Mouse (Mus musculus) gastrocnemius, adult 2 months (tissue): ENCODE results near the gene Pank1. TPM values are rescaled to one million over a fixed set of nuclear protein-coding genes. Genes with fewer than 3 reads are reported as not detected.

Experiments used
- DNase-seq: peaks from one replicate; pipeline ENCODE4 v3.0.0; 2022
- H3K27ac ChIP-seq: fragments of 200-600 bp; 2 replicates; pipeline ENCODE4 v1.8.1; 2022; ENCODE audit warnings: mild to moderate bottlenecking
- H3K4me3 ChIP-seq: fragments of 200-600 bp; 2 replicates; pipeline ENCODE4 v1.8.1; 2022; ENCODE audit warnings: mild to moderate bottlenecking, moderate library complexity
- CTCF ChIP-seq: fragments of 200-600 bp; IDR thresholded peaks from 2 replicates; pipeline ENCODE4 v1.8.1; 2022; ENCODE audit warnings: antibody characterized with exemption, mild to moderate bottlenecking, moderate library complexity
- intact Hi-C: fragments of 180-260 bp; cut with DNase I; formaldehyde crosslinking; loops from one replicate; pipeline ENCODE4 v1.15.1; 2025
- long read RNA-seq, 2 experiments: library from polyadenylated mRNA; stranded (forward); transcript quantifications; one replicate each; pipeline ENCODE4 v2.0.0; 2021
- total RNA-seq, 2 experiments: library from RNA; stranded (reverse); gene quantifications; 2 replicates each; pipeline ENCODE4 v1.2.3; 2021

Gene Pank1
- total RNA-seq = 10 to 100 TPM; 10.7 to 26.0 TPM
- long read RNA-seq, experiment 1, full-length matches to known transcripts = 32 of 41 reads
- long read RNA-seq, experiment 1, partial matches to known transcripts = 2 of 41 reads
- long read RNA-seq, experiment 1, other reads (novel, unspliced or antisense) = 7 of 41 reads
- long read RNA-seq, experiment 2, full-length matches to known transcripts = 59 of 72 reads
- long read RNA-seq, experiment 2, partial matches to known transcripts = 4 of 72 reads
- long read RNA-seq, experiment 2, other reads (novel, unspliced or antisense) = 9 of 72 reads

DNA sequence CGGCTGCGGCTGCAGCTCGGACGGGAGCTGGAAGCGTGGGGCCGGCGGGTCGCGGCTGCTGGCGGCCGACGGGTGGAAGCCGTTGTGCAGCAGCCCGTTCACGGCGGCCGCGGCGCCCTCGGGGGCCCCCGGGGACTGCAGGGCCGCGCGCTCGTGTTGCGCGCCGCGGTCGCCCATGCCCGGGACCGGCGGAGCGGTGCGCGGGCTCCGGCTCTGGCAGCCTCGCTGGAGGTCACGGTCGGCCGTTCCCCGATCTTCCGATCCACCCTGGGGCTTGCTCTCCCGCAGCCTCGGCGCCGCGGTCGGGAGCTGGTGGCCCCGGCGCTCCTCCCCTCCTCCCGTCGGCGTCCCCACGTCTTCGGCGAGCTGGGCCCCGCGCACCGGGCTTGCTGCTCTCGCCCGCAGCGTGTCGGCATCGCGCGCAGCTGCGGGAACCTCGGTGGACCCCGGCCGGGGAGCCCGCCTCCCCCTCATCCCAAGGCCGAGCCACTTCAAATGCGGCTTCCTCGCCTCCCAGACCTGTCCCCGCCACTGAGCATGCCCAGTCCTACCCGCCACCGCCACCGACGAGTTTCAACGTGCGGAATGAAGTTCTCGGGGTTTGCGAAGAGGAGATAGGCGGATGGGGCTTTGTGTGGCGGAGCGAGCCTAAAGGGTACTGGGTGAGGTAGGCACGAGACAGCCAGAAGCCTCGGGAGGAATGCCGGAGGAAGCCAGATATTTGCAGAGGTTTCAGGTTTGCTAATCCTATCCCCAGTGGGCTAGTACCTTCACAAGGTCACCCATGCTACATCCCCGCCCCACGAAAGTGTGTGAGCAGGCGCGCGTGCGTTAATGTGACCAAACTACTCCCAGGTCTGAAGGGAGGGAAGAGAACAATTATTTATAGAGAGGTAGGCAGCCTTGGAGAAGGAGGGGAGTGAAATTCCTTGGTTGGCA is at the start of gene Pank1:
Gene Pank1, minus strand, starts transcription at position 853 of the 939 bp plus-strand sequence.
- Histone ChIP-seq H3K27ac (peak within 1 kb of the TSS; percentile 96), H3K4me3 (peak within 1 kb of the TSS; percentile 72)
- intact Hi-C loops = loop anchor here (2.0 kb wide), 2 partner anchors 44 to 52 kb away; partner anchors contain the start of gene Kif20b
- DNase-seq = peak; percentile 74
- no peak for TF ChIP-seq CTCF

DNA sequence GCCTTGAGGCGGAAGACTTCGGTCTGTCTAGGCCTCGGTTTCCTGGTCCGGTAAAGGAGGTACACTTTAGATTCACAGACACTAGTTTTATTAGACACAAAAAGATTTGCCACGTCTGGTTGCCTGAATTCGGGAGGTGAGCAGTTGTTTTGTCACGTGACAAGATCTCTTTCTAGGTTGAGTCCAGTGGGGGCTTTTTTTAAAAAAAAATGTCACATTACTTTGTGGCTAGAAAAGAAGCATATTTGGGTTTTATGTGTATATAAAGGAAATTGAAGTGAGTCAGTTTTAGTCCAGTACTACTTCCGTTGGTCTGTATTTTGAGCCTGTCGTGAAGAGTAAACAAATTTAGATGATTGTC is 43.3 kb upstream of the Pank1 start:
- Histone ChIP-seq H3K4me3 (peak overlapping the region; percentile 81), H3K27ac (no peak overlapping the region)
- TF ChIP-seq CTCF = no peak
- DNase-seq = no peak
- intact Hi-C loops = loop anchor here (2.0 to 10.0 kb wide), 3 partner anchors 44 to 378 kb away; partner anchors contain the start of gene Pank1

DNA sequence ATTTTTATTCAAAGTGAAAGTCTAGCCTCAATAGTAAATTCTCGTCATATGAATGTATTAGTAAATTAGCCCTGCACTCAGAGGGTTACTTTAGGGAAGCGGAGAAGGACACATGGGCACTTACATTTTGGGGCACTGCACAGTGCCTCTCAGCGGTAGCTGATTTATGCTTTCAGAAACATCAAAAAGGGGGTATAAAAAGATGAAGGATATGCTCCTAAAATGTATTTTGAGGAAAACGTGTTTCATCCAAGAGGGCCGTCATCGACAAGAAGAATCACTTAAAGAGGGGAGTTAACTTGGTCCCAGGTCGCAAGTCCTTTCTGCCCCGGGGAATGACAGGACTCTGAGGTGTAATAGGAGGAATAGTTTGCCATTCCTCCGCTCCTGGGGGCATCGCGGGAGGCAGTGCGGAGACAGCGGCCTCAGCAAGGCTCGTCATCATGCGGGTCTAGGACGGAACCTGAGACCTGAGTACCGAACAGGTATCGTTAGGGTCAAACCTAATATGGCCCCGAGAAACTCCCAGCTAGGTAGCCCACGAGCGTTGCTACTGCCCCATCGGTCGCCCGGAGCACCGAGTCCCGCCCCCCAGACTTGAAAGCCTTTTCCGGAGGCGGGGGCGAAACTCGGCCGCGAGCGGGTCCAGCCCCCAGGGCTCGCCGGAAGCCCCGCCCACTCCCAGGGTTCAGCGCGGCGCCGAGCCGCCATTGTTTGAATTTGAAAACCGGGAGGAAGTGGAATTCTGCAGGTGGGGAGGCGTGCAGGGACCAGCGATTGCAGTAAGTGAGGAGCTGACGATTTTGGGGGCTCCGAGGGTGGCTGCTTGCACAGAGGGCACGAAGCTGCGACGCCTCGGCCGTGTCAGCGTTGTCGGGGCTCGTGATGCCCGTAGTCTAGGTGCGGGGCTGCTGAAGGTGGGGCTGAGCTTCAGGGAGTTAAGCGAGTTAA is 42.7 kb upstream of the Pank1 start, which contains the start of gene Kif20b:
Gene Kif20b, plus strand, starts transcription at position 710 of the 951 bp plus-strand sequence.
- Histone ChIP-seq H3K4me3 (peak within 1 kb of the TSS; percentile 81), H3K27ac (peak within 1 kb of the TSS; percentile 84)
- no peak for TF ChIP-seq CTCF
- peak; percentile 94 for DNase-seq
- intact Hi-C loops = loop anchor here (2.0 to 10.0 kb wide), 3 partner anchors 43 to 377 kb away; partner anchors contain the start of gene Pank1

DNA sequence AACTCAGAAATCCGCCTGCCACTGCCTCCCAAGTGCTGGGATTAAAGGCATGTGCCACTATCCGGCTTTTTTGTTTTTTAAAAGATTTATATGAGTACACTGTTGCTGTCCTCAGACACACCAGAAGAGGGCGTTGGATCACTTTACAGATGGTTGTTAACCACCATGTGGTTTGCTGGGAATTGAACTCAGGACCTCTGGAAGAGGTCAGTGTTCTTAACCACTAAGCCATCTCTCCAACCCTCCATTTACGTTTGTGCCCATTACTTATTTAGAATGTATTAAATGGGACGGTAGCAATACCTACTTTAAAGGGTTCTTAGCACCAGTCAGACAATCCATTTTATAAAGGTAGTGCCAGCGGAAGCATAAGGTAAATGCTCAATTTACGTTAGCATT is 42.0 kb upstream of the Pank1 start:
- H3K4me3 ChIP-seq = peak overlapping the region; percentile 81
- DNase-seq = no peak
- intact Hi-C loops = loop anchor here (5.0 to 10.0 kb wide), 2 partner anchors 94 to 376 kb away; no protein-coding TSS in a partner anchor
- peak overlapping the region; percentile 84 for H3K27ac ChIP-seq
- TF ChIP-seq CTCF = no peak; the same call in 1 of the 2 replicates

DNA sequence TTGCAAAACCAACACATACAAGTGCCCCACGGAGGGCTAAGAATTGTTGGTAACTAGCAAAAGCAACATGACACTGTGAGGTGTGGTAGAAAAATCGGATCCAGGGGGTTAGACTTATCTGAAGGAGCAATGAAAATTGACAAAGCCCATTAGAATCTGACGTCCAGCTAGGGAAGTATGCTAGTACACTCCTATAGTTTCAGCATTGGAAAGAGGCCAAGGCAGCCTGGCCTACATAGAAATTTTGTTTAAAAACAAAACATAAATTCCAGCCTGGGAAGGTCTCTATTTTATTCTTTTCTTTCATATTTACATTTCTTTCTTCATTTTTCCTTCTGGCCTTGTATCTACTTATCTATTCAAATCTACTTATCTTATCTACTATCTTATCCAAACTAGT is 41.3 kb upstream of the Pank1 start:
- no peak for TF ChIP-seq CTCF
- no peak for DNase-seq
- no peak overlapping the region for H3K27ac ChIP-seq
- H3K4me3 ChIP-seq = no peak overlapping the region
- intact Hi-C loops = loop anchor here (5.0 to 10.0 kb wide), 2 partner anchors 93 to 376 kb away; no protein-coding TSS in a partner anchor

DNA sequence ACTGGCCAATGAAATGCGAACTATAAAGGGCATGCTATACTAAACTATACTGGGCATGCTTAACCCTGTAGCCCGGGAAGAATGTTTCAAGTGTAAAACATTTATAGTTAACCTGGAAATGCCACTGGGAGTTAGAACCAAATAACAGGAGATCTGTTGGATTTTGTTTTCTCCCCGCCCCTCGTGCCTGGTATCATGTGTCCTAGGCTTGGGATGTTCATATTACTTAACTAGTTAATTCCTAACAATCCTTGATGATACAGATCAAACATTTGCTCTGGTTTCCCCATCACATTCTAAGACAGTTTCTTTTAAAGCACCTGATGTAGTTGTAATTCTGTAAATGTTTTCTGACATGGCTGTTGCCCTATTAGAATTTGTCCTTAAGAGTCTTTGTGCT is 40.8 kb upstream of the Pank1 start:
- DNase-seq = no peak
- Histone ChIP-seq H3K27ac (no peak overlapping the region), H3K4me3 (no peak overlapping the region)
- no peak for TF ChIP-seq CTCF
- intact Hi-C loops = loop anchor here (5.0 to 10.0 kb wide), 2 partner anchors 93 to 375 kb away; no protein-coding TSS in a partner anchor

DNA sequence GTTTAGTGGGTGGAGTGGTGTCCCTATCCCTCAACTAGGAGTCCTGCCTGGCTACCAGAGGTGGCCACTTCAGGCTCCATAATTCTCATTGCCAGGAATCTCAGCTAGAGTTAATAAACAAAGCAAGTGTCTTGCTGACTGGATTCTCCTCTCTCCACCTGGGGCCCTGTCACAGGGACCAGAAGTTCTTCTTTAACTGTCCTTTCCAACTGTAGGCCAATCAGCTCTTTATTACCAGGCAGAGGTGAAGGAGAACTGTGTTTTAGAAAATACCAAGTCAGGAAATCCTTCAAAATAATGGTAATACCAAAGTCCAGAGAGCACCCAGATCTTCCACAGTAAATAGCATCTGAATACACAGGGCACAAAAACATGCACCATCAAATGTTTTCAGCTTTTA is 33.1 kb upstream of the Pank1 start:
- no peak for DNase-seq
- intact Hi-C loops = no loop called here
- TF ChIP-seq CTCF = no peak
- Histone ChIP-seq H3K27ac (no peak overlapping the region), H3K4me3 (no peak overlapping the region)

DNA sequence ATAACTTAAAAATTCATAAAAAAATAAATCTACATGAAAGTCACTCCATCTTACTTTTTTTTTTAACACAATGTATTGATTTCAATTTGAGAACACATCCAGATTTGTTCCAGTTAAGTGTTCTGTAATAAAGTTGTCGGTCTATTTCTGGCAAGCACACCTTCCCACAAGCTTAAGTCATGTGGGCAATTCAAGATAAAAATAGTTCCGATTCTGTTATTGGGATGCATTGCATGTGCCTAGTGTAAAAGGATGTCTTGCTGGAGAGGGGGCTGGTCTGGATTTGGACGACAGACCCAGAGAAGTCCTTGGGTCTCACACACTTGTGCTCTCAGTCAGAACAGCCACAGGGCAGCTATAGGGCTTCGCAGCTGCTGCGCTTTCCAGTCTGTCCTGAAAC is 27.5 kb upstream of the Pank1 start:
- intact Hi-C loops = no loop called here
- TF ChIP-seq CTCF = no peak
- H3K4me3 ChIP-seq = no peak overlapping the region
- no peak for DNase-seq
- no peak overlapping the region for H3K27ac ChIP-seq

DNA sequence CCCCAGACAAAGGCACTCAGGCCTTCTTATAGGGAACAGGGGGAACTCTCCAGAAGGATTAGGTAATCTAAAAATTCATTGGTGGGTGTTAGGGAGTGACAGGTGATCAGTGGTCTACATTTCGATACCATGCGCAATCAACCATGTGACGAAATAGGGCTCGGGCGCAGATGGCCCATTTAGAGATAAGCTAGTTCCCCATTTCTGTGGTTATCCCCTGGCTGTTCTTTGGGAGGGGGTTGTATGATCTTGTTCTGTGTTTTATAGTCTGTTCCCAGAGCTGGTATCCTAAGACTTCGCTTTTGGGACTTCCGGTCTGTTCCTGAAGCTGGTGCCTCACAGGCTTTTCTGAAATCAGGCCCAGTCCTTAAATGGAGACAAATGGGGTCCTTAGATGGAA is 26.2 kb upstream of the Pank1 start:
- no peak overlapping the region for H3K4me3 ChIP-seq
- TF ChIP-seq CTCF = no peak
- H3K27ac ChIP-seq = no peak overlapping the region
- intact Hi-C loops = no loop called here
- no peak for DNase-seq

DNA sequence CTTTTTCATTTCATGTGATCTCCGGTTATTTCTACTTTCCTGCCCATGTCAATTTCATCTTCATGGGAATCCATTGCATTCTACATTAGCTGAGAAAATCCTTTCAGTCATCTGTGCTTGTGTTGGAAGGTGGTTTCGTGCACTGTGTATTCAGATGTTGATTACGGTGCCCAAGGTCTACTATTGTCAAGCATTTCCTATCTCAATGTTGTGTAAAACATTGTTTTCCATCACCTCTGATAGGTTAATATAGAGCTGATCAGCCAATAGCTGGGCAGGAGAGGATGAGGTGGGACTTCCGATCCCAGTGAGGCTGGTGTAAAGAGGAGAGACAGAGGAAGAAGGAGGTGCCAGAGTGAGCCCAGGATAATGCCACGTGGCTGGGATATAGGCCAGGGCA is 24.8 kb upstream of the Pank1 start:
- DNase-seq = no peak
- no peak overlapping the region for H3K4me3 ChIP-seq
- H3K27ac ChIP-seq = no peak overlapping the region
- intact Hi-C loops = no loop called here
- TF ChIP-seq CTCF = no peak

DNA sequence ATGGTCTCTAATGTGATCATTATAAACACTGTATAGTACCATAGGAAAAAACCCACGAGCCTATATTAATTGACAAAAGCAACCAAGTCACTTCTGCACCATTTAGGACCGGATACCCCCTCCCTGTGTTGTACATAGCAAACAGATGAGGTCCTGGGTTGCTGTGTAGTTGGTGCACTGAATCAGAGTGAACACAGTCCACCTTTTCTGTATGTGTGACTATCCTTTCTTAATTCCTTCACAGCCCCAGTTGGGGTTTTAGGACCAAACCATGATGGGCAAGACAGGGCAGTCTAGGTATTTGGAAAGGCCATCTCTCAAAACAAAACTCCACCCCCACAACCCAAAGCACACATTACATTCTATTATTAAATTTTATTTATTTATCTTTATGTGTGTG is 22.5 kb upstream of the Pank1 start:
- no peak for TF ChIP-seq CTCF
- DNase-seq = no peak
- intact Hi-C loops = no loop called here
- H3K27ac ChIP-seq = no peak overlapping the region
- no peak overlapping the region for H3K4me3 ChIP-seq

DNA sequence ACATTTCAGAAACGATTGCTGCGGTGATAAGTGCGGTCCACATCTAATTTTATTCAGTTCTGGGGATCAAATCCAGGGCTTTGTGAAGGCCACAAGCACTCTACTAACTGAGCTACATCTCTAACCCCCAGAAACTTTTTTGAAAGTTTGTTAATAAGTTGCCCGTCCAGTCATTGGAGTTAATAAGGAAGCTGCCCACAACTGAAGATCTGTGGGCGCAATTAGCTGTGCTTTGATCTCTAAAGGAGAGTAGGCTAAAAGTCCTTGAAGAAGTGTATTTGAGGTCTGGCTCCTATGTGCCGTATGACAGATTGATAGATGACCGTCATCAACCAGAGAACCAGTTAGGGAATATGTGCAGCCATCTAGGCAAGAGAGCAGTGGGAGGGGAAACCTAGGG is 22.0 kb upstream of the Pank1 start:
- DNase-seq = no peak
- TF ChIP-seq CTCF = no peak
- intact Hi-C loops = no loop called here
- Histone ChIP-seq H3K4me3 (no peak overlapping the region), H3K27ac (no peak overlapping the region)
